Mouse (Mus musculus) bone marrow macrophage, adult 2 months (primary cell): Measurements from ENCODE around the gene Hipk4.

Source experiments
- CTCF ChIP-seq: IDR thresholded peaks from 2 replicates; pipeline ENCODE4 v1.5.1; 2012; ENCODE audit warnings: low read depth, mild to moderate bottlenecking, low read length, moderate library complexity
- POLR2A ChIP-seq: IDR thresholded peaks from 2 replicates; pipeline ENCODE4 v1.6.1; 2012; ENCODE audit warnings: mild to moderate bottlenecking, low read depth, low read length, borderline replicate concordance

DNA sequence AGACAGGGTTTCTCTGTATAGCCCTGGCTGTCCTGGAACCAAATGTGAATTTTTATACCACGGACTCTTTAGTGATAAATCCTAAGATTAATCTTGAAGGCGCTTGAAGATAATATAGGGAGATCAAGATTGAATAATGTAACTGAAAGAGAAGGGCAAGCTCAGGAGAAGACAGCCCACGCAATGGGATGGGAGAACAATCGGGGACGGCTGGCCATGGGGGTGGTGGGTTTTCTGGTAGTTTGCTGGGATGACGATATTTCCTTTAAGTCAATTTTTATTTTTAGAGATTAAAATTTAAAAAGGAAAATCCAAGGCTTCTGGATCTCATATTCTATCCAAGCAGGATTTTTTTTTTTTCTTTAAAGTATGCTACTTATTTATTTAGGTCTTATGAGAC is 20.0 kb downstream of the Hipk4 start:
- TF ChIP-seq CTCF (no peak), POLR2A (no peak)
